Mouse (Mus musculus) ES-E14 (cell line): ENCODE data around the gene Slc10a7.

Experiments
- CHD2 ChIP-seq: IDR thresholded peaks from 2 replicates; pipeline ENCODE4 v1.6.1; 2014; ENCODE audit warnings: mild to moderate bottlenecking, low read depth, low read length, inconsistent platforms
- HCFC1 ChIP-seq: IDR thresholded peaks from 2 replicates; pipeline ENCODE4 v1.6.1; 2012; ENCODE audit warnings: low read length, inconsistent platforms, borderline replicate concordance; ENCODE audit not compliant: insufficient read depth
- MAFK ChIP-seq: IDR thresholded peaks from 2 replicates; pipeline ENCODE4 v1.6.1; 2014; ENCODE audit warnings: mild to moderate bottlenecking, low read depth, low read length, inconsistent platforms; ENCODE audit not compliant: insufficient read depth
- ZC3H11A ChIP-seq: IDR thresholded peaks from 2 replicates; pipeline ENCODE4 v1.6.1; 2012; ENCODE audit warnings: low read depth, mild to moderate bottlenecking, inconsistent platforms, low read length, borderline replicate concordance
- ZNF384 ChIP-seq: IDR thresholded peaks from 2 replicates; pipeline ENCODE4 v1.6.1; 2012; ENCODE audit warnings: low read depth, low read length, inconsistent platforms

DNA sequence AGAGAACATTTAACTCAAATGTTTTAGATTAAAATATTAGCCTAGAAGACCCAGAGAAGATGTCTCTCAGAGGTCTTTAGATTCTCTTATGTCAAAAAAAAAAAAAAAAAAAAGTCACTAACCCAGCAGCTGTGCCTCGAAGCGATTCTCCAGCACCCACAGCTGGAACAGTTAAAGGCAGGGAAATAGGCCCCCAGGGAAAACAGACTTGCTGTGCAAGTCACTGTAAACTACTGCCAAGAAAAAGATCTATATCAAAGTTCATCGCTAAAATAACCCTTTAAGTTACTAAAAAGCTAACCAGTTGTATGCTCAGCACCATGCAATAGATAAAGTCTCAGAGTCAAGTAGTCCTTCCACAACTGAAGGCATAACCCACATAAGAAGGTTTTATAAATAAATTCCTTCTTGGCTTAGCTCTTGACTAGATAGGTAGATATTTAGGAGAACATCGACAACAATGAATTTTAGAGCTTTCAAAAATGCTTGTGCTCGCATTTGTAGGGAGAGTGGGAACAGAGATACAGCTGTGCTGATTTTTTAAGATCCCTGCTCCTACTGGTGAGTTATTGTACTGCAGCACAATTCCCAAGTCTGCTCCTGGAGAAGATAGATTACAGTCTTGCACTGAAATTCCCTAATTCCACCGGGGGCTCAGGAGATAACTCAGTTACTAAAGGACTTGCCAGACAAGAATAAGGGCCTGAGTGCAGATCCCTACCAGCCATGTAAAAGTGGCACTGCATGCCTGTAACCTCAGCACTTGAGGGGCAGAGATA lies 31.9 kb upstream of the Slc10a7 start:
- no peak for TF ChIP-seq HCFC1
- no peak for TF ChIP-seq ZC3H11A
- TF ChIP-seq MAFK = no peak
- no peak for TF ChIP-seq ZNF384
- no peak for TF ChIP-seq CHD2
